Mouse (Mus musculus) thymus, adult 2 months (tissue): ENCODE data around the gene Mum1. TPM values are rescaled to one million over a fixed set of nuclear protein-coding genes. Genes with fewer than 3 reads are reported as not detected.
A peak's percentile ranks its signal among the peaks of the same experiment; 100 is the strongest.
"Not testable (repeated sequence)": the region's sequence is repeated elsewhere in the genome, so short reads cannot be mapped to it uniquely, and the experiment has no call there.

Experiments
- DNase-seq: peaks from one replicate; pipeline ENCODE4 v3.0.0; 2021
- H3K27ac ChIP-seq: fragments of 200-500 bp; 2 replicates; pipeline ENCODE4 v1.5.1; 2012; ENCODE audit warnings: low read length, control low read depth; ENCODE audit not compliant: control insufficient read depth, insufficient read depth
- H3K27me3 ChIP-seq: fragments of 200-500 bp; 2 replicates; pipeline ENCODE4 v1.6.1; 2012; ENCODE audit warnings: mild to moderate bottlenecking, low read length, moderate library complexity, mixed read lengths; ENCODE audit not compliant: control insufficient read depth, insufficient read depth
- H3K36me3 ChIP-seq: fragments of 200-500 bp; 2 replicates; pipeline ENCODE4 v1.6.1; 2012; ENCODE audit warnings: mild to moderate bottlenecking, low read length, moderate library complexity; ENCODE audit not compliant: control insufficient read depth, insufficient read depth
- H3K4me1 ChIP-seq: fragments of 200-500 bp; replicated peaks from 2 replicates; pipeline ENCODE4 v1.6.1; 2012; ENCODE audit warnings: low read length; ENCODE audit not compliant: control insufficient read depth, insufficient read depth
- H3K4me3 ChIP-seq: fragments of 200-500 bp; 2 replicates; pipeline ENCODE4 v1.5.1; 2012; ENCODE audit warnings: mild to moderate bottlenecking, low read length, control low read depth, moderate library complexity; ENCODE audit not compliant: control insufficient read depth, insufficient read depth
- CTCF ChIP-seq: fragments of 200-500 bp; IDR thresholded peaks from 2 replicates; pipeline ENCODE4 v1.5.1; 2012; ENCODE audit warnings: mild to moderate bottlenecking, control low read depth, low read length, moderate library complexity, borderline replicate concordance; ENCODE audit not compliant: control insufficient read depth, poor library complexity, insufficient read depth; ENCODE audit errors: extremely low read depth
- POLR2A ChIP-seq: fragments of 200-500 bp; IDR thresholded peaks from 2 replicates; pipeline ENCODE4 v1.6.1; 2012; ENCODE audit warnings: mild to moderate bottlenecking, low read length, control low read depth, moderate library complexity; ENCODE audit not compliant: control insufficient read depth, poor library complexity, insufficient read depth; ENCODE audit errors: extremely low read depth
- WGBS: fragments of 180-500 bp; shearing (Covaris S2); methylation state at CpG from one replicate; pipeline ENCODE4 v1.1.7; 2018; 5-methylcytosine and 5-hydroxymethylcytosine counted together
- polyA plus RNA-seq: library from polyadenylated mRNA; depleted of rRNA; stranded (reverse); fragments of >200 nt; gene quantifications from 2 replicates; pipeline ENCODE4 v1.2.3, GENCODE M21; 2012

The Mum1 gene
- polyA plus RNA-seq, 1 experiment: 111 TPM

- no peak for TF ChIP-seq CTCF
- no peak for TF ChIP-seq POLR2A
- WGBS: 76% methylated on average over 6 of the region's 6 CpGs
- no peak for DNase-seq
- peaks cover 13% of the 10 kb centered on the region for H3K36me3 ChIP-seq
- H3K27ac ChIP-seq: no peak overlapping the region
- H3K27me3 ChIP-seq: no peaks in the 10 kb centered on the region
- no peak overlapping the region for H3K4me3 ChIP-seq
- H3K4me1 ChIP-seq: peaks cover 11% of the 10 kb centered on the region
Observed at GRCm38 (mm10) chr10:80247849-80248248, 21.6 kb downstream of the Mum1 start.

- not testable (repeated sequence) for H3K27me3 ChIP-seq, DNase-seq, H3K4me3 ChIP-seq, H3K27ac ChIP-seq, H3K36me3 ChIP-seq
- WGBS: 20% methylated on average over 3 of the region's 3 CpGs
- H3K4me1 ChIP-seq: peaks cover 11% of the 10 kb centered on the region
Observed at GRCm38 (mm10) chr10:80248437-80248836, 22.2 kb downstream of the Mum1 start.

- Histone ChIP-seq H3K27ac (peak within 1 kb of the TSS; percentile 67), H3K27me3 (no peaks in the 10 kb centered on the region), H3K4me3 (peak within 1 kb of the TSS; percentile 56), H3K36me3 (peaks cover under 1% of the 10 kb centered on the region), H3K4me1 (peaks cover 11% of the 10 kb centered on the region)
- WGBS: under 1% methylated on average over 53 of the region's 53 CpGs
- TF ChIP-seq POLR2A: no peak
- TF ChIP-seq CTCF: 0 out of 2 replicates have a peak, but pooled peaks have one; percentile 8
- DNase-seq: peak; percentile 93
Observed at GRCm38 (mm10) chr10:80248971-80249640, 22.9 kb downstream of the Mum1 start, which contains the start of gene Ndufs7. Ndufs7 (plus strand) TSS chr10:80249121.

GRCm38 (mm10) chr10:80250059-80250458, 23.8 kb downstream of the Mum1 start:
- no peak for DNase-seq
- Histone ChIP-seq H3K27me3 (no peaks in the 10 kb centered on the region), H3K4me3 (peak overlapping the region; percentile 56; the same call in 1 of the 2 replicates), H3K4me1 (peaks cover 11% of the 10 kb centered on the region), H3K36me3 (peaks cover 4% of the 10 kb centered on the region), H3K27ac (peak overlapping the region; percentile 67)
- TF ChIP-seq CTCF (no peak), POLR2A (no peak)
- WGBS: 22% methylated on average over 2 of the region's 2 CpGs

DNA sequence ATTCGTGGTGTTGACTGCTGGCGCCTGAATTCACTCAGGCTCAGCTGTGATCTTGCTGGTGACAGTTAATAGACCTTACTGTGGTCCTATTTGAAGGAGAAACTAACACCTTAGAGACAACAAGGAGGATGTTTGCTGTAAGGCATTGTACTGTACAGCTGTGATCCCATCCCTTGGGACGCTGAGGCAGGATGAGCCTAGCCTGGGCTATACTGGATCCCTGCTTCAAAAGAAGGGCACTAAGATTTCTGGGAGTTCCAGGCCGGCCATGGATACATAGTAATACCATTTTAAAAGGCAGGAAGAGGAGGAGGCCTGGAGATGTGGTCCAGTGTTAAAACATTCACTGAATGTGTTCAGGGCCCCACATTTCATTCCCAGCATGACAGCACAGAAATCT, 24.3 kb downstream of the Mum1 start:
- WGBS: 85% methylated on average over 4 of the region's 4 CpGs
- no peak for DNase-seq
- Histone ChIP-seq H3K4me3 (no peak overlapping the region), H3K4me1 (peaks cover 11% of the 10 kb centered on the region), H3K27ac (no peak overlapping the region; the same call in 1 of the 2 replicates), H3K27me3 (no peaks in the 10 kb centered on the region), H3K36me3 (peaks cover 9% of the 10 kb centered on the region)
- TF ChIP-seq POLR2A (no peak), CTCF (no peak)

- Histone ChIP-seq H3K27ac (no peak overlapping the region), H3K4me1 (peaks cover 11% of the 10 kb centered on the region), H3K36me3 (peaks cover 22% of the 10 kb centered on the region), H3K4me3 (no peak overlapping the region), H3K27me3 (no peaks in the 10 kb centered on the region)
- TF ChIP-seq POLR2A: no peak
- no peak for TF ChIP-seq CTCF
- no peak for DNase-seq
Observed at GRCm38 (mm10) chr10:80252011-80252410, 25.8 kb downstream of the Mum1 start.
